ENCODE assay signal across 15 mouse cellular contexts in the genomic region with DNA sequence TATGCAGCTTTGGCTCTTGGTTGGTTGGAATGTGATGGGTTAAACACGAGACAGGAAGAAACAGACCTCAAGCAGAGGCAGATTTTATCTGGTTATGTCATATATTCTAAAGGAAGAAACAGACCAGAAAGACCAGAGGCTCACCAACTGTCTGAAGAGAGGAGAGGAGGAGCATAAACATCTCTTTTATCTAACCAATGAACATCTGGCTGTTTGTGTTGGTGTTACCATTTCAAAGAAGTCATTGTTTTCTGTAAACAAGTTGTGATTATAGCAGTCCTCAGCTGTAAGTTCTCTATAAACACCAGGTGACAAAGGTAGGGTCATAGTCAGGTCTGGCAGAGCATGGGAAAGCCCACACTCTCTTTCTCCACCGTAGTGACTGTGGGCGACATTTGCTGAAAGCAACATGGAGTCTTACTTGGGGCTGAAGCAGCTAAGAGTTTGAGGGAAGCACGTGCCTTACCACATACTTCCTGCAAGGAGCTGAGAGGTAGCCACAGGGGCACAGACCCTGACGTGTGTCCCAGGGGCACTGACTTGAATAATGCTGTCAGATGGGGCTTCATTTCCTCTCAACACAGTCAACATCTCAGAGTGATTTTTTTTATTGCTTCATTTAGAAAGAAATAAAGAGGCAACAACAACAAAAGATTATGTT. TPM values are rescaled to one million over a fixed set of nuclear protein-coding genes. Genes with fewer than 3 reads are reported as not detected.
DNase-seq lines count a peak whose midpoint lies in the region; ATAC-seq and TF ChIP-seq lines count a peak whose summit lies in the region.
"Had no signal": no experiment of that assay in that cellular context is flagged by ENCODE, and none has a peak within 500 bp of the region (broad histone marks: within the 10 kb centered on the region; RNA-seq: fewer than 3 reads in every experiment).

No protein-coding gene starts in this region.

- no peak for TF ChIP-seq CTCF in lung, adult 2 months (IDR thresholded peaks at IDR 0.05; ENCODE audit: insufficient read depth, low read length)

- H3K4me1 ChIP-seq in lung, adult 2 months (ENCODE audit: control insufficient read depth, insufficient read depth, low read length) = no peaks in the 10 kb centered on the region
- H3K4me1 ChIP-seq: embryonic facial prominence, embryonic 15.5 days had no signal

- no peak for TF ChIP-seq POLR2A in lung, adult 2 months (IDR thresholded peaks at IDR 0.05; ENCODE audit: borderline replicate concordance, extremely low read depth, low read depth, low read length)

- peak; percentile 52 for ATAC-seq in megakaryocyte-erythroid progenitor cell, adult 5-6 weeks (replicated peaks; ENCODE audit: low FRiP score, low TSS enrichment, poor library complexity, severe bottlenecking)
- ATAC-seq: lung, postnatal 0 days had no signal

- H3K4me3 ChIP-seq in lung, adult 2 months (replicated peaks; ENCODE audit: extremely low read depth, low read depth, low read length) = no peak overlapping the region
- H3K4me3 ChIP-seq: embryonic facial prominence, embryonic 15.5 days; limb, embryonic 10.5 days had no signal

- peak; percentile 2 for DNase-seq in lung, postnatal 14 days
- no peak for DNase-seq in lung, adult 2 months
- peak; percentile 90 for DNase-seq in T-cell, adult 2 months (ENCODE audit: low spot score)
- DNase-seq in thymus, postnatal 10 days (ENCODE audit: low spot score in 2 of 2) = peak; percentile 46 to 55
- DNase-seq in adrenal gland, postnatal 4 days (ENCODE audit: low spot score in 2 of 2) = no peak
- DNase-seq in cerebellum, adult 8-10 months = no peak
- DNase-seq in ovary, postnatal 36 days (ENCODE audit: low spot score) = no peak
- DNase-seq: cerebellum, postnatal 36 days; heart, postnatal 4 days; kidney, adult 9 months; layer of hippocampus, adult 9-11 months had no signal

- WGBS in lung, adult 2 months = 27% methylated on average over 5 of the region's 5 CpGs

RNA-seq across cellular contexts. Expression of gene Cyfip2, which starts 31.4 kb away (rescaled TPM):
- 5.5 and 9.3 TPM in 2 replicates for polyA plus RNA-seq in lung, adult 2 months (2012; rRNA removed)
- 56.1 and 57.3 TPM in 2 replicates for total RNA-seq in megakaryocyte-erythroid progenitor cell, adult 5-6 weeks (2014; fragmentation: Nextera tagmentation)
- 28.3 and 36.6 TPM in 2 replicates for total RNA-seq in megakaryocyte-erythroid progenitor cell, adult 5-6 weeks (2017)
- 10 to 100 TPM; 55.8 to 56.7 TPM for total RNA-seq in adrenal gland, postnatal 4 days (2021)

RNA-seq across cellular contexts. Expression of gene Itk, which starts 45.3 kb away (rescaled TPM):
- polyA plus RNA-seq in lung, adult 2 months (2012; rRNA removed) = 1.4 and 1.7 TPM in 2 replicates
- 3.4 and 4.8 TPM in 2 replicates for total RNA-seq in megakaryocyte-erythroid progenitor cell, adult 5-6 weeks (2014; fragmentation: Nextera tagmentation)
- 1.7 and 1.8 TPM in 2 replicates for total RNA-seq in megakaryocyte-erythroid progenitor cell, adult 5-6 weeks (2017)
- total RNA-seq in adrenal gland, postnatal 4 days (2021) = under 1 TPM; 0.36 to 0.37 TPM
- polyA plus RNA-seq: limb, embryonic 10.5 days had no signal

RNA-seq across cellular contexts. Expression of gene Fam71b, which starts 52.3 kb away (rescaled TPM):
- polyA plus RNA-seq in lung, adult 2 months (2012; rRNA removed) = 0.14 and 0.41 TPM in 2 replicates
- not detected in 2 replicates for total RNA-seq in megakaryocyte-erythroid progenitor cell, adult 5-6 weeks (2014; fragmentation: Nextera tagmentation)
- not detected in 2 replicates for total RNA-seq in megakaryocyte-erythroid progenitor cell, adult 5-6 weeks (2017)
- total RNA-seq in adrenal gland, postnatal 4 days (2021) = not detected
- total RNA-seq: heart, postnatal 4 days had no signal
- polyA plus RNA-seq: embryonic facial prominence, embryonic 15.5 days; limb, embryonic 10.5 days; lung, postnatal 0 days had no signal

Comparison
In these comparisons a context has a peak if more than half of its experiments do, and no peak if none do; other contexts are left out.
1. DNase-seq: peak in lung, postnatal 14 days (single experiment), T-cell, adult 2 months (single experiment) and thymus, postnatal 10 days (2 of 2); none in lung, adult 2 months (single experiment), adrenal gland, postnatal 4 days (0 of 2), cerebellum, adult 8-10 months (single experiment) and ovary, postnatal 36 days (single experiment).